Mouse (Mus musculus) adrenal gland, adult 18-20 months (tissue): ENCODE results near the gene Plxna2. TPM values are rescaled to one million over a fixed set of nuclear protein-coding genes. Genes with fewer than 3 reads are reported as not detected.

Experiments used
- DNase-seq, 2 experiments: peaks; one replicate each; pipeline ENCODE4 v3.0.0; 2021 to 2022; ENCODE audit warnings: low spot score in 2 of 2
- total RNA-seq, 2 experiments: library from RNA; stranded (reverse); gene quantifications; 1 replicate in 1 of 2; 2 replicates in 1 of 2; pipeline ENCODE4 v1.2.3; 2021

Plxna2 gene
- total RNA-seq, 2 experiments from 2014 or later: 10.1 to 12.2 TPM

GRCm38 (mm10) chr1:194699321-194699720, 81.3 kb downstream of the Plxna2 start:
- no peak for DNase-seq

- DNase-seq: no peak
These were observed 85.2 kb downstream of the Plxna2 start for GRCm38 (mm10) chr1:194703235-194703634.

- DNase-seq: no peak
These were observed 86.3 kb downstream of the Plxna2 start for GRCm38 (mm10) chr1:194704171-194704855.

GRCm38 (mm10) chr1:194706566-194706965, 88.5 kb downstream of the Plxna2 start:
- DNase-seq: no peak

GRCm38 (mm10) chr1:194712373-194712772, 94.4 kb downstream of the Plxna2 start:
- no peak for DNase-seq

GRCm38 (mm10) chr1:194714138-194715031, 96.4 kb downstream of the Plxna2 start:
- DNase-seq: no peak

GRCm38 (mm10) chr1:194717451-194717874, 99.4 kb downstream of the Plxna2 start:
- no peak for DNase-seq

- no peak for DNase-seq
These were observed 102.4 kb downstream of the Plxna2 start for GRCm38 (mm10) chr1:194720406-194720805.

- no peak for DNase-seq
These were observed 103.2 kb downstream of the Plxna2 start for GRCm38 (mm10) chr1:194721260-194721659.

GRCm38 (mm10) chr1:194722329-194722728, 104.3 kb downstream of the Plxna2 start:
- DNase-seq: peak; percentile 68 to 74

- no peak for DNase-seq
These were observed 116.8 kb downstream of the Plxna2 start for GRCm38 (mm10) chr1:194734836-194735235.

- no peak for DNase-seq
These were observed 121.9 kb downstream of the Plxna2 start for GRCm38 (mm10) chr1:194739894-194740293.

- DNase-seq: no peak
These were observed 124.9 kb downstream of the Plxna2 start for GRCm38 (mm10) chr1:194742901-194743422.

GRCm38 (mm10) chr1:194745177-194745934, 127.3 kb downstream of the Plxna2 start:
- no peak for DNase-seq

- DNase-seq: peak; percentile 63 to 68
These were observed 128.6 kb downstream of the Plxna2 start for GRCm38 (mm10) chr1:194746332-194747249.

- no peak for DNase-seq
These were observed 129.2 kb downstream of the Plxna2 start for GRCm38 (mm10) chr1:194747258-194747657.

- peak; percentile 28 to 48 for DNase-seq
These were observed 135.2 kb downstream of the Plxna2 start for GRCm38 (mm10) chr1:194753168-194753567.

GRCm38 (mm10) chr1:194756001-194756400, 138.0 kb downstream of the Plxna2 start:
- no peak for DNase-seq

GRCm38 (mm10) chr1:194756409-194756808, 138.4 kb downstream of the Plxna2 start:
- no peak for DNase-seq

- no peak for DNase-seq
These were observed 138.8 kb downstream of the Plxna2 start for GRCm38 (mm10) chr1:194756863-194757262.
